Mouse (Mus musculus): Measurements from ENCODE around the gene Gpr83. TPM values are rescaled to one million over a fixed set of nuclear protein-coding genes. Genes with fewer than 3 reads are reported as not detected.

Gpr83 gene
- polyA plus RNA-seq, 1 experiment, result 10.0 TPM

- Histone ChIP-seq H3K27ac (ENCODE audit: control insufficient read depth, insufficient read depth, low read length) (no peak overlapping the region), H3K27me3 (ENCODE audit: control insufficient read depth, insufficient read depth, low read length) (no peaks in the 10 kb centered on the region), H3K4me1 (replicated peaks; ENCODE audit: control insufficient read depth, insufficient read depth, low read length) (peaks cover 8% of the 10 kb centered on the region; the same call in 1 of the 2 replicates), H3K36me3 (ENCODE audit: control insufficient read depth, insufficient read depth, low read length) (no peaks in the 10 kb centered on the region), H3K4me3 (ENCODE audit: control insufficient read depth, insufficient read depth, low read length) (no peak overlapping the region)
- DNase-seq, result no peak
- 60% methylated on average over 7 of the region's 7 CpGs for WGBS
- TF ChIP-seq CTCF (IDR thresholded peaks at IDR 0.05; ENCODE audit: borderline replicate concordance, control insufficient read depth, extremely low read depth, insufficient read depth, low read length, poor library complexity) (no peak), POLR2A (IDR thresholded peaks at IDR 0.05; ENCODE audit: control insufficient read depth, extremely low read depth, insufficient read depth, low read length, poor library complexity) (no peak)
These were observed 35.3 kb downstream of the Gpr83 start for GRCm38 (mm10) chr9:14895237-14895835.

GRCm38 (mm10) chr9:14897102-14897501, 37.1 kb downstream of the Gpr83 start:
- Histone ChIP-seq H3K4me1 (replicated peaks; ENCODE audit: control insufficient read depth, insufficient read depth, low read length) (peaks cover 17% of the 10 kb centered on the region), H3K36me3 (ENCODE audit: control insufficient read depth, insufficient read depth, low read length) (no peaks in the 10 kb centered on the region), H3K27me3 (ENCODE audit: control insufficient read depth, insufficient read depth, low read length) (no peaks in the 10 kb centered on the region), H3K27ac (ENCODE audit: control insufficient read depth, insufficient read depth, low read length) (no peak overlapping the region), H3K4me3 (ENCODE audit: control insufficient read depth, insufficient read depth, low read length) (no peak overlapping the region)
- no peak for TF ChIP-seq CTCF (IDR thresholded peaks at IDR 0.05; ENCODE audit: borderline replicate concordance, control insufficient read depth, extremely low read depth, insufficient read depth, low read length, poor library complexity)
- TF ChIP-seq POLR2A (IDR thresholded peaks at IDR 0.05; ENCODE audit: control insufficient read depth, extremely low read depth, insufficient read depth, low read length, poor library complexity), result no peak
- DNase-seq, result no peak
- 93% methylated on average over 3 of the region's 3 CpGs for WGBS

- no peak for TF ChIP-seq POLR2A (IDR thresholded peaks at IDR 0.05; ENCODE audit: control insufficient read depth, extremely low read depth, insufficient read depth, low read length, poor library complexity)
- TF ChIP-seq CTCF (IDR thresholded peaks at IDR 0.05; ENCODE audit: borderline replicate concordance, control insufficient read depth, extremely low read depth, insufficient read depth, low read length, poor library complexity), result no peak
These were observed 41.7 kb downstream of the Gpr83 start for GRCm38 (mm10) chr9:14901757-14902156.

DNA sequence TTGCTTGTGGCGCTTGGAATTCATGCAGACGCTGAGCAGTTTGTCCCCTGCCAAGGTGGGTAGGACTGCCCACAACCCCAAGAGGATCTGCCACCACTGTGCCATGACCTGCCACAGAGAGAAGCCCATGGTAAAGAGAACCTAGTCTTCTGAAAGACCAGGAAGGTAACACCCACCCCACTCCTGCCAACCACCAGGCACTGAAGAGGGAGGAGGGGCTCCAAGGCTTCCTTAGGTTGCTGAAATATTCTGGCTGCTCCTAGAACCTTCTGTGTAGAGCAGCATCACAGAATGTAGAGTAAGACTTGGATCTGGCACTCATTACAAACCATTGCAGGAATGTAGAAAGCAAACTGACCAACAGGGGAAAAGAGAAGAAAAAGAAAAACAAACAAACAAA, 42.4 kb downstream of the Gpr83 start:
- TF ChIP-seq CTCF (IDR thresholded peaks at IDR 0.05; ENCODE audit: borderline replicate concordance, control insufficient read depth, extremely low read depth, insufficient read depth, low read length, poor library complexity) (no peak), POLR2A (IDR thresholded peaks at IDR 0.05; ENCODE audit: control insufficient read depth, extremely low read depth, insufficient read depth, low read length, poor library complexity) (no peak)
- 0 out of 2 replicates have a peak overlapping the region, but pooled peaks have one; percentile 2 for H3K4me3 ChIP-seq (ENCODE audit: control insufficient read depth, insufficient read depth, low read length)
- DNase-seq, result no peak
- peak overlapping the region; percentile 8; the same call in 1 of the 2 replicates for H3K27ac ChIP-seq (ENCODE audit: control insufficient read depth, insufficient read depth, low read length)
- no peaks in the 10 kb centered on the region for H3K36me3 ChIP-seq (ENCODE audit: control insufficient read depth, insufficient read depth, low read length)
- peaks cover 52% of the 10 kb centered on the region for H3K4me1 ChIP-seq (replicated peaks; ENCODE audit: control insufficient read depth, insufficient read depth, low read length)
- WGBS, result 93% methylated on average over 2 of the region's 2 CpGs
- no peaks in the 10 kb centered on the region for H3K27me3 ChIP-seq (ENCODE audit: control insufficient read depth, insufficient read depth, low read length)

More at GRCm38 (mm10) chr9:14901757-14902156, 41.7 kb downstream of the Gpr83 start:
- Histone ChIP-seq H3K4me1 (replicated peaks; ENCODE audit: control insufficient read depth, insufficient read depth, low read length) (peaks cover 50% of the 10 kb centered on the region), H3K27me3 (ENCODE audit: control insufficient read depth, insufficient read depth, low read length) (no peaks in the 10 kb centered on the region), H3K4me3 (ENCODE audit: control insufficient read depth, insufficient read depth, low read length) (no peak overlapping the region), H3K36me3 (ENCODE audit: control insufficient read depth, insufficient read depth, low read length) (no peaks in the 10 kb centered on the region), H3K27ac (ENCODE audit: control insufficient read depth, insufficient read depth, low read length) (peak overlapping the region; percentile 8; the same call in 1 of the 2 replicates)
- 86% methylated on average over 7 of the region's 7 CpGs for WGBS
- no peak for DNase-seq

GRCm38 (mm10) chr9:14903006-14903405, 43.0 kb downstream of the Gpr83 start:
- WGBS, result 95% methylated on average over 3 of the region's 3 CpGs
- peak overlapping the region; percentile 14; the same call in 1 of the 2 replicates for H3K4me3 ChIP-seq (ENCODE audit: control insufficient read depth, insufficient read depth, low read length)
- H3K4me1 ChIP-seq (replicated peaks; ENCODE audit: control insufficient read depth, insufficient read depth, low read length), result peaks cover 58% of the 10 kb centered on the region
- H3K27me3 ChIP-seq (ENCODE audit: control insufficient read depth, insufficient read depth, low read length), result no peaks in the 10 kb centered on the region
- no peaks in the 10 kb centered on the region for H3K36me3 ChIP-seq (ENCODE audit: control insufficient read depth, insufficient read depth, low read length)
- no peak for DNase-seq
- peak overlapping the region; percentile 88 for H3K27ac ChIP-seq (ENCODE audit: control insufficient read depth, insufficient read depth, low read length)
- TF ChIP-seq CTCF (IDR thresholded peaks at IDR 0.05; ENCODE audit: borderline replicate concordance, control insufficient read depth, extremely low read depth, insufficient read depth, low read length, poor library complexity), result no peak
- no peak for TF ChIP-seq POLR2A (IDR thresholded peaks at IDR 0.05; ENCODE audit: control insufficient read depth, extremely low read depth, insufficient read depth, low read length, poor library complexity)

GRCm38 (mm10) chr9:14903581-14904378, 43.8 kb downstream of the Gpr83 start, which contains the start of gene Izumo1r:
TSS of gene Izumo1r (minus strand) at chr9:14903949.
- Histone ChIP-seq H3K4me3 (ENCODE audit: control insufficient read depth, insufficient read depth, low read length) (peak within 1 kb of the TSS; percentile 14; the same call in 1 of the 2 replicates), H3K27ac (ENCODE audit: control insufficient read depth, insufficient read depth, low read length) (peak within 1 kb of the TSS; percentile 88), H3K27me3 (ENCODE audit: control insufficient read depth, insufficient read depth, low read length) (no peaks in the 10 kb centered on the region), H3K4me1 (replicated peaks; ENCODE audit: control insufficient read depth, insufficient read depth, low read length) (peaks cover 63% of the 10 kb centered on the region), H3K36me3 (ENCODE audit: control insufficient read depth, insufficient read depth, low read length) (no peaks in the 10 kb centered on the region)
- WGBS, result 25% methylated on average over 11 of the region's 11 CpGs
- TF ChIP-seq CTCF (IDR thresholded peaks at IDR 0.05; ENCODE audit: borderline replicate concordance, control insufficient read depth, extremely low read depth, insufficient read depth, low read length, poor library complexity) (0 out of 2 replicates have a peak, but pooled peaks have one; percentile 22), POLR2A (IDR thresholded peaks at IDR 0.05; ENCODE audit: control insufficient read depth, extremely low read depth, insufficient read depth, low read length, poor library complexity) (no peak)
- DNase-seq, result peak; percentile 64
